Mouse (Mus musculus) thymus, postnatal 14 days (tissue): Measurements from ENCODE around the gene Msl1.
A peak's percentile ranks its signal among the peaks of the same experiment; 100 is the strongest.
"Not testable (repeated sequence)": the region's sequence is repeated elsewhere in the genome, so short reads cannot be mapped to it uniquely, and the experiment has no call there.

ENCODE experiments used
- DNase-seq: peaks from one replicate; pipeline ENCODE4 v3.0.0; 2021

The Msl1 gene

GRCm38 (mm10) chr11:98797306-98797705 lies 2.0 kb downstream of the Msl1 start:
- DNase-seq: no peak

DNA sequence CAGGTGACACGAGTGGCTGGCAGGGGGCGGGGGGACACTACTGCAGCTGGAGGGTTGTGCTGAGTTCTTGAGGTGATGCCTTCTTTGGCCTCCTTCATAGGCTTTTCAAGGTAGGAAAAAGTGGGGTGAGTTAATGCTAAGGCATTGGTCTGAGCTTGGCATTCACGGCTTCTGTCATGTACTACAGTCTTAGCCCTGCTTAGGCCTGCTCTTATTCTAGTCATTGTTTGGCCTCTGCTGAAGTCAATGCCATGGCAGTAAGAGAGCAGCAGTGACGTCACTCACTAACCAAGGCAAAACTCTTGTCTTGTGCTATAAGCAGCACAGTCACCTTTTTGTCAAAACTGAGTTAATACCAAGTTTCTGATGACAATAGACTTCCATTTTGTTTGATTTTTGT lies 2.6 kb downstream of the Msl1 start:
- DNase-seq: no peak

- no peak for DNase-seq
Observed at GRCm38 (mm10) chr11:98804605-98805004, 9.3 kb downstream of the Msl1 start, which contains the start of gene Casc3. Gene Casc3, plus strand, starts transcription at chr11:98804905.

GRCm38 (mm10) chr11:98808417-98808816 lies 13.1 kb downstream of the Msl1 start:
- DNase-seq: no peak

- peak; percentile 99 for DNase-seq
Observed at GRCm38 (mm10) chr11:98809457-98810290, 14.4 kb downstream of the Msl1 start.

GRCm38 (mm10) chr11:98810686-98811085 lies 15.4 kb downstream of the Msl1 start:
- DNase-seq: no peak

- DNase-seq: no peak
Observed at GRCm38 (mm10) chr11:98816706-98817239, 21.5 kb downstream of the Msl1 start.

GRCm38 (mm10) chr11:98820968-98821367 lies 25.7 kb downstream of the Msl1 start:
- no peak for DNase-seq

DNA sequence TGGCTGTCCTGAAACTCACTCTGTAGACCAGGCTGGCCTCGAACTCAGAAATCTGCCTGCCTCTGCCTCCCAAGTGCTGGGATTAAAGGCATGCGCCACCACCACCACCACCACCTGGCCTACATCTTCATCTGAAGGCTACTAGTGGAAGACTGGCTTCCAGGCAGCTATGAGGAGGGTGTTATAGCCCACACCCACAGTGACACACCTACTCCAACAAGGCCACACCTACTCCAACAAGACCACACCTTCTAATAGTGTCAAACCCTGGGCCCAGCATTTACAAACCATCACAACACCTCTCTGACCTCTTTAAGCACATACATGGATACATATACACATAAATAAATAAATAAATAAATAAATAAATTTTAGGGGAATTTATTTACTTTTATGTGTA lies 30.8 kb downstream of the Msl1 start:
- DNase-seq: not testable (repeated sequence)

- DNase-seq: no peak
Observed at GRCm38 (mm10) chr11:98827877-98828276, 32.6 kb downstream of the Msl1 start.

- peak; percentile 45 for DNase-seq
Observed at GRCm38 (mm10) chr11:98829091-98829775, 33.9 kb downstream of the Msl1 start.

DNA sequence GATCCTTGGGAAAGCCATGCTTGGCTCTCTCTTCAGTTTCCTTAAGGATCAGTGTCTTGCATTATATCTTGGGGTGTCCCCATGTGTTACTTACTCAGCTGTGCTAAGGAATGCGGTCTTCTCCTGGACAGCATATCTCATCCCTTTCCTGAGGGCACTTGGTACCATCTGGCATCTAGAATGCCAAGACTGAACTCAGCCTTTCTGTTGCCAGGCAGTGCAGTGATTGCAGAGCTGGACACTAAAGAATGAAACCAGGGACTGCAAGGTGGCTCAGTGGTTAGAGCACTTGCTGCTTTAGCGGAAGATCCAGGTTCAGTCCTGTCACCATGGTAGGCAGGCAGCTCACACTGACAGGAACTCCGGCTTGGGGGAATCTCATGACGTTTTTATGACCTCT lies 34.6 kb downstream of the Msl1 start:
- no peak for DNase-seq

GRCm38 (mm10) chr11:98835296-98835695 lies 40.0 kb downstream of the Msl1 start:
- DNase-seq: no peak

DNA sequence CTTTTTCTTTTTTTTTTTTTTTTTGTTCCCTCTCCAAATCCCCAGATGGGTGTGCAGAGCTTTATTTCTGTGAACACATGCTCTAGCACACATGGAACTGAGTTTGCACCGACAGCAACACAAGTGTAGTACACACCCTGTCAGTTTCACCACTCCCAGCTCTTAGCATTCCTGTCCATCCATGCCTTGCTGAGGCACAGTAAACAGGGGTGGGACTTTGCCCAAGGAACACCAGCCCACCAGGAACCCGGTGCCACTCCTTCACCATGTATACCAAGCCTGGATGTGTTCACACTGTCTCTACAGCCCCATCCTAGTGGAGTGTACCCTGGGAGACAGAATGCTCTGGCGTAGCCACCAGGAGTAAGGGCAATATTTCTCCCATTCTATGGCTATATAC lies 40.4 kb downstream of the Msl1 start:
- no peak for DNase-seq

- no peak for DNase-seq
Observed at GRCm38 (mm10) chr11:98836128-98836527, 40.8 kb downstream of the Msl1 start.

DNA sequence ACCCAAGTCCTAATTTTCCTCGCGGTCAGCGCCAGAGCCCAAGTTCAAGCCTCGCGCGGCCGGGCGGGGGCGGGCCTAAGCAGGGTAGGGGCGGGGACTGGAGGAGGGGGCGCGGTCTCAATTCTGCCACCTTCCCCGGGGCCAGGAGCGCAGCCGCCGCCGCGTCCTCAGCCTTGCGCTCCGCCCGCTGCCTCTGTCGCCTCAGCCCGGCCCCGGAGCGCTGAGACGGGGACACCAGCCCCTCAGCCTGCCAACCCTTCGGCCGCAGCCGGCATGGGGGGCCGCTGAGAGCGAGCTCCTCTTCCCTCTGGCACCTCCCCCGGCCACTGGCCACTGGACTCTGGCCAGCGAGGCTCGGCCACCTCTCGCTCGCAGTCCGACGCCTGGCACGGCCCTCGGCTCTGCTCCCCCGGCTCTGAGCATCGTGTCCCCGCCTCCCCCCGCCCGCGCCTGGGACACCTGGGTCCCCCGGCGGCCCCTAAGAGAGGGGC lies 41.4 kb downstream of the Msl1 start, which contains the start of gene Rapgefl1:
Gene Rapgefl1 (plus strand): TSS at position 135 of the 491 bp plus-strand sequence.
- DNase-seq: peak; percentile 88

DNA sequence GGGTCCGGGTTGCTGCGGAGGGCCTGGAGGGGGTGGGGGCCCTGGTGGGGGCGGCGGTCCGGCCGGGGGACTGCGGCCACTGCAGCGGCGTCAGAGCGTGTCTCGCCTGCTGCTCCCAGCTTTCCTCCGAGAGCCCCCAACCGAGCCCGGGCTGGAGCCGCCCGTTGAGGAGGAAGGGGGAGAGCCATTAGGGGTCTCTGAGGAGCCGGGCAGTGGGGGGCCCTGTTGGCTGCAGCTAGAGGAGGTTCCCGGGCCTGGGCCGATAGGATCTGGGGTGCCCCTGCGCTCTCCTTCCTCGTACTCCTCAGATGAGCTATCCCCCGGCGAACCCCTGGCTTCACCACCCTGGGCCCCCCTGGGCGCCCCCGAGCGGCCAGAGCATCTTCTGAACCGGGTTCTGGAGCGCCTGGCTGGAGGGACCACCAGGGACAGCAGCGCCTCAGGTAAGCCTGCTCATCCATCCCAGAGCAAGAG lies 42.0 kb downstream of the Msl1 start:
- DNase-seq: peak; percentile 61

GRCm38 (mm10) chr11:98837917-98838316 lies 42.6 kb downstream of the Msl1 start:
- DNase-seq: no peak

GRCm38 (mm10) chr11:98838512-98838911 lies 43.2 kb downstream of the Msl1 start:
- DNase-seq: no peak

- DNase-seq: no peak
Observed at GRCm38 (mm10) chr11:98839402-98839801, 44.1 kb downstream of the Msl1 start.

- peak; percentile 65 for DNase-seq
Observed at GRCm38 (mm10) chr11:98839897-98840296, 44.6 kb downstream of the Msl1 start.

GRCm38 (mm10) chr11:98846016-98846415 lies 50.7 kb downstream of the Msl1 start:
- no peak for DNase-seq

- no peak for DNase-seq
Observed at GRCm38 (mm10) chr11:98846865-98847604, 51.7 kb downstream of the Msl1 start.
